Mouse (Mus musculus): Measurements from ENCODE around the gene Rexo5. TPM values are rescaled to one million over a fixed set of nuclear protein-coding genes. Genes with fewer than 3 reads are reported as not detected.

The Rexo5 gene
- polyA plus RNA-seq, 1 experiment = 47.9 TPM

DNA sequence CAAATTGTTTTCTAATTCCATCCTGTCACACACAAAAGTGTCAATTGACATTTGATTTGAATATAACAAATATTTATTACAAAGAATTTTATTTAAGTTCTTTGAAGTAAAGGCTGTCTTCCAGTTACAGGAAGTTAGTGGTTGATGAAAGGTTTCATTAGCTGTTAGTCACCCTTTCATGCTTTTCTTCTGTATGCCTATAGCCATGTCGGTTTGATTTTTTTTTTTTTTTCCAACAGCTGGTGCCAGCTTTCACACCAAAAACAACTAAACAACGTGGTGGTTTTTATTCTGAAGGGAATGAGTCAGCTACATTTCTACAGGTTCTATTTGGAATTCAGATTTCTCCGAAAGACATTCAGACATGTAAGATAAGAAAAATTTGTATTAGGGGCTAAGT is 7.2 kb downstream of the Rexo5 start:
- no peak overlapping the region for H3K27ac ChIP-seq (ENCODE audit: control insufficient read depth, insufficient read depth, low read depth, low read length, poor library complexity)
- no peak overlapping the region for H3K4me3 ChIP-seq (replicated peaks; ENCODE audit: control insufficient read depth, low read depth, low read length)
- TF ChIP-seq CTCF (IDR thresholded peaks at IDR 0.05; ENCODE audit: control insufficient read depth, insufficient read depth, low read length) = no peak
- no peak for TF ChIP-seq POLR2A (IDR thresholded peaks at IDR 0.05; ENCODE audit: borderline replicate concordance, control insufficient read depth, low read depth, low read length)
- 54% methylated on average over 3 of the region's 3 CpGs for WGBS
- no peaks in the 10 kb centered on the region for H3K4me1 ChIP-seq (ENCODE audit: control insufficient read depth, insufficient read depth, low read length)

DNA sequence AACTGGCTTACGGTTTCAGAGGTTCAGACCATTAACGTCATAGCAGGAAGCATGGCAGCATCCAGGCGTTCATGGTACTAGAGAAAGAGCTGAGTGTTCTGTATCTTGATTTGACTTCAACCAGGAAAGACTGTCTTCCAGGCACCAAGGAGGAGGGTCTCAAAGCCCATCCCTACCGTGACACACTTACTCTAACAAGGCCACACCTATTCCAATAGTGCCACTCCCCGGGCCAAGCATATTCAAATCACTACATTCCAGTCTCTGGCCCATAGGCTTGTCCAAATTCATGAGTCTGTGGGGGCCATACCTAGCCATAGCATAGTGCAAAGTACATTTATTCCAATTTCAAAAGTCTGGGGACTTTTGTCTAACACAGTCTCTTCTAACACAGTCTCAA is 13.6 kb downstream of the Rexo5 start:
- H3K4me1 ChIP-seq (ENCODE audit: control insufficient read depth, insufficient read depth, low read length) = no peaks in the 10 kb centered on the region
- no peak for TF ChIP-seq POLR2A (IDR thresholded peaks at IDR 0.05; ENCODE audit: borderline replicate concordance, control insufficient read depth, low read depth, low read length)
- no peak for TF ChIP-seq CTCF (IDR thresholded peaks at IDR 0.05; ENCODE audit: control insufficient read depth, insufficient read depth, low read length)
- no peak overlapping the region for H3K4me3 ChIP-seq (replicated peaks; ENCODE audit: control insufficient read depth, low read depth, low read length)
- WGBS = 92% methylated on average over 5 of the region's 5 CpGs
- H3K27ac ChIP-seq (ENCODE audit: control insufficient read depth, insufficient read depth, low read depth, low read length, poor library complexity) = no peak overlapping the region

DNA sequence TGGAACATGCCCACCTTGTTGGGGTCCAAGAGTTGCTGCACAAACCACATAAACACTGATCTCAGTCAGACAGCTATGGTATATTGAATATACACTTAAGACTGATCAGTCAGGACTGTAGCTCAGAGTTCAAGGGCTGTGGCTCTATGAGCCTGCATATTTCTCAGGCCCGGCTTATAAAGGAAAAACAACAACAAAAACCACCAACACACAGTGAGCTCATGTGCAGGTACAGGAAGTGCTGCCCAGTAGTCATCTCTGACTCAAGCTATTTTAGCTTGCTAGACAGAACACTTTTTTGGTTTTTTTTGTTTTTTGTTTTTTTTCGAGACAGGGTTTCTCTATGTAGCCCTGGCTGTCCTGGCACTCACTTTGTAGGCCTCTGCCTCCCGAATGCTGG is 14.9 kb downstream of the Rexo5 start:
- no peak overlapping the region for H3K4me3 ChIP-seq (replicated peaks; ENCODE audit: control insufficient read depth, low read depth, low read length)
- no peak for TF ChIP-seq POLR2A (IDR thresholded peaks at IDR 0.05; ENCODE audit: borderline replicate concordance, control insufficient read depth, low read depth, low read length)
- no peaks in the 10 kb centered on the region for H3K4me1 ChIP-seq (ENCODE audit: control insufficient read depth, insufficient read depth, low read length)
- H3K27ac ChIP-seq (ENCODE audit: control insufficient read depth, insufficient read depth, low read depth, low read length, poor library complexity) = no peak overlapping the region
- WGBS = 89% methylated on average over 3 of the region's 3 CpGs

DNA sequence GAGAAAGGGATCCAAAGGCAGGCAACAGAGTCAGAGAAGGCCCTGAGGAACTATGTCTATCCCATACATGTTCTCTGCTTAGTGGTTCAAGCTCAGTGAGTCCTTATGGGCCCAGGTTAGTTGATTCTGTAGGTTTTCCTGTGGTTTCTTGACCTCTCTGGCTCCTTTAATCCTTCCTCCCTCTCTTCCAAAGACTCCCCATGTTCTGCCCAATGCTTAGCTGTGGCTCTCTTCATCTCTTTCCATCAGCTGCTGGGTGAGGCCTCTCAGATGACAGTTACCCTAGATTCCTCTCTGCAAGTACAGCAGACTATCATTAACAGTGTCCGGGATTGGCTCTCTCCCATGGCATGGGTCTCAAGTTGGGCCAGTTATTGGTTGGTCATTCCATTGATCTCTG is 41.6 kb downstream of the Rexo5 start:
- WGBS = 84% methylated on average over 1 of the region's 1 CpGs
- Histone ChIP-seq H3K4me1 (ENCODE audit: control insufficient read depth, insufficient read depth, low read length) (no peaks in the 10 kb centered on the region; the same call in 1 of the 2 replicates), H3K4me3 (replicated peaks; ENCODE audit: control insufficient read depth, low read depth, low read length) (no peak overlapping the region), H3K27ac (ENCODE audit: control insufficient read depth, insufficient read depth, low read depth, low read length, poor library complexity) (no peak overlapping the region; the same call in 1 of the 2 replicates)
- TF ChIP-seq POLR2A (IDR thresholded peaks at IDR 0.05; ENCODE audit: borderline replicate concordance, control insufficient read depth, low read depth, low read length) = no peak

DNA sequence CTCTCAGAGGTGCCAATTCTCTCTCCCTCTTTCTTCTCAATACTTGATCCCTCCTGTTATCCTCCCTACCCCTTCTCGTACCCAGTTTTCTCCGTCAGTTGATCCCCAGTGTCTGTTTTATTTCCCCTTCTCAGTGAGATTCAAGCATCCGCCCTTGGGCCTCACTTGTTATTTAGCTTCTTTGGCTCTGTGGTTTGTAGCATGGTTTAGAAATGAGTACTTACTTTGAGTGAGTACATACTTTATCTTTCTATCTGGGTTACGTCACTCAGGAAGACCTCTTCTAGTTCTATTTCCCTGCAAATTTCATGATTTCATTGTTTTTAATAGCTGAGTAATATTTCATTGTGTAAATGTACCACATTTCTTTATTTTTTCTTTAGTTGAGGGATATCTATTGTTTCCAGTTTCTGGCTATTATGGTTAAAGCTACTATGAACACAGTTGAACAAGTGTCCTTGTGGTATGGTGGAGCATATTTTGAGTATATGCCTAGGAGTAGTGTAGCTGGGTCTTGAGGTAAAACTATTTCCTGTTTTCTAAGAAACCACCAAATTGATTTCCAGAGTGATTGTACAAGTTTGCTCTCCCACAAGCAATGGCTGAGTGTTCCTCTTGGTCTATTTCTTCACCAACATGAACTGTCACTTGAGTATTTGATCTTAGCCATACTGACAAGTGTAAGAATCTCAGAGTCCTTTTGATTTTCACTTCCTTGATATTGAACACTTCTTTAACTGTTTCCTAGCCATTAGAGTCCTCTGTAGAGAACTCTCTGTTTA is 42.4 kb downstream of the Rexo5 start:
- Histone ChIP-seq H3K4me1 (ENCODE audit: control insufficient read depth, insufficient read depth, low read length) (no peaks in the 10 kb centered on the region; the same call in 1 of the 2 replicates), H3K27ac (ENCODE audit: control insufficient read depth, insufficient read depth, low read depth, low read length, poor library complexity) (no peak overlapping the region), H3K4me3 (replicated peaks; ENCODE audit: control insufficient read depth, low read depth, low read length) (no peak overlapping the region)
- no peak for TF ChIP-seq POLR2A (IDR thresholded peaks at IDR 0.05; ENCODE audit: borderline replicate concordance, control insufficient read depth, low read depth, low read length)
- no peak for TF ChIP-seq CTCF (IDR thresholded peaks at IDR 0.05; ENCODE audit: control insufficient read depth, insufficient read depth, low read length)
- 50% methylated on average over 4 of the region's 4 CpGs for WGBS

DNA sequence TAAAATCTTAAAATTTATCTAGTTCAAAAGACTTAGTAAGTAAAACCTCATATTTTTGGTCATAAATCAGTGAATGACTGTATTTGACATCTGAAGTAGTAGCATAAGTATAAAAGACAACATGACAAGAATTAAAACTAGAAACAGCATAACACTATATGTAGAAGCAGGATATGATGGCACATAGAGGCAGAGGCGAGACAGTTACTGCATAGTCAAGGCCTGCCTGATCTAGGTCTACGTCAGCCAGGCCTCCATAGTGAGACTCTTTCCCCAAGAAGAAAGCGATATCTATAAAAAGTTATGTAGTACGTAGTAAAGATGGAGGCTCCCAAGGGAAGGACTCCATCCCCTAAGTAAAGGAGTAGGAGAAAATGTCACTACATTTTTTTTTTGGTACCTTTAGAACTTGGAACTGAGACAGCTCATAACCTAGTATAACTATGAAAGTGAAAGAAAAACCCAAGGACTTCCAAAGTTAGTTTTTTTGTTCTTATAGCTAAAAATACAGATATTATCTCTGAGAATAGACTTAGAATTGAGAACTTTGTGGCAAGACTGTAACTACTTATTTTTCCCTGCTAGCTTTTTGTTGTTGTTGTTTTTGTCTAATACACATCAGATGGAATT is 48.1 kb downstream of the Rexo5 start:
- 90% methylated on average over 4 of the region's 4 CpGs for WGBS
- Histone ChIP-seq H3K27ac (ENCODE audit: control insufficient read depth, insufficient read depth, low read depth, low read length, poor library complexity) (no peak overlapping the region), H3K4me1 (ENCODE audit: control insufficient read depth, insufficient read depth, low read length) (no peaks in the 10 kb centered on the region), H3K4me3 (replicated peaks; ENCODE audit: control insufficient read depth, low read depth, low read length) (no peak overlapping the region)
- TF ChIP-seq CTCF (IDR thresholded peaks at IDR 0.05; ENCODE audit: control insufficient read depth, insufficient read depth, low read length) (no peak), POLR2A (IDR thresholded peaks at IDR 0.05; ENCODE audit: borderline replicate concordance, control insufficient read depth, low read depth, low read length) (no peak)

DNA sequence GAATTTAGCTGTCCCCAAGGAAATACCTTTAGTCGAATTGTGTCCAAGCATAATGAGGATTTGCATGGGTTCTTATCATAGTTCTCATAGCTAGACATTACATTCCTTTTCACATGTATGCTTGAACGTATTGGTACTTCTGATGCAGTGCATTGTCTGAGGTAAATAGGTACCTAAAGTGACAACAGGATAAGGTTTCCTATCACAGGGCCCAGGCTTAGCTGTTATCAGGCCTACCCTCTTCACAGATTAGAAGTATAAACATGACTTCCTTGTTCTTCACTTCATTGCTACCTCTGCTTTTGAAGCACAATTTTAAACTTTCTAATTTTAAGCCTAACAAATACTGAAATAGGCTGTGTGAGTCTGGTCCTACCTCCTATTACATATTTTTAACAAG is 51.7 kb downstream of the Rexo5 start:
- no peak overlapping the region for H3K4me3 ChIP-seq (replicated peaks; ENCODE audit: control insufficient read depth, low read depth, low read length)
- WGBS = 70% methylated on average over 2 of the region's 2 CpGs
- H3K4me1 ChIP-seq (ENCODE audit: control insufficient read depth, insufficient read depth, low read length) = no peaks in the 10 kb centered on the region
- no peak overlapping the region for H3K27ac ChIP-seq (ENCODE audit: control insufficient read depth, insufficient read depth, low read depth, low read length, poor library complexity)
- TF ChIP-seq CTCF (IDR thresholded peaks at IDR 0.05; ENCODE audit: control insufficient read depth, insufficient read depth, low read length) = no peak
- no peak for TF ChIP-seq POLR2A (IDR thresholded peaks at IDR 0.05; ENCODE audit: borderline replicate concordance, control insufficient read depth, low read depth, low read length)

DNA sequence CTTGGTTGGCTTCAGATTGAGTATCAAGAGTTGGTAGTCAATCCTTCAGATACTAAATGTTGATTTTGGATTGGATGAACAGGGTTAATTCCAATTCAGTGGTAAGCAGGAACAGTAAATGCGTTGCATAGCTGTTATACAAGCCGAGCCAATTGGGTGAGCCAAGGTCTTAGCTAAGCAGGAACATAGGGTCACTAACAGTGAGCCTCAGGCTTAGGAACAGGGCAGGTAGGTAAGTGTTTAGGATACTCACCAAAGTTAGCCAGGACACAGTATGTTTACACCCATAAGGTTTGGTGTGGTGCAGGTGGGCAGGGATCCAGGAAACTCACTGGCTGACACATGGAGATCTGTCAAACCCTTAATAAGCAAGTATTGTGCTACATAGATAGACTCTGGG is 53.6 kb downstream of the Rexo5 start:
- Histone ChIP-seq H3K4me1 (ENCODE audit: control insufficient read depth, insufficient read depth, low read length) (no peaks in the 10 kb centered on the region), H3K4me3 (replicated peaks; ENCODE audit: control insufficient read depth, low read depth, low read length) (no peak overlapping the region), H3K27ac (ENCODE audit: control insufficient read depth, insufficient read depth, low read depth, low read length, poor library complexity) (no peak overlapping the region)
- no peak for TF ChIP-seq POLR2A (IDR thresholded peaks at IDR 0.05; ENCODE audit: borderline replicate concordance, control insufficient read depth, low read depth, low read length)
- no peak for TF ChIP-seq CTCF (IDR thresholded peaks at IDR 0.05; ENCODE audit: control insufficient read depth, insufficient read depth, low read length)
- WGBS = 88% methylated on average over 2 of the region's 2 CpGs
